Mouse (Mus musculus): ENCODE measurements at regions not wholly inside any gene's neighbourhood (a gene's known extent, or its start where the extent isn't known, plus 50 kb on each side); places are given as distances from the start of the nearest gene placed in this dataset.

DNA sequence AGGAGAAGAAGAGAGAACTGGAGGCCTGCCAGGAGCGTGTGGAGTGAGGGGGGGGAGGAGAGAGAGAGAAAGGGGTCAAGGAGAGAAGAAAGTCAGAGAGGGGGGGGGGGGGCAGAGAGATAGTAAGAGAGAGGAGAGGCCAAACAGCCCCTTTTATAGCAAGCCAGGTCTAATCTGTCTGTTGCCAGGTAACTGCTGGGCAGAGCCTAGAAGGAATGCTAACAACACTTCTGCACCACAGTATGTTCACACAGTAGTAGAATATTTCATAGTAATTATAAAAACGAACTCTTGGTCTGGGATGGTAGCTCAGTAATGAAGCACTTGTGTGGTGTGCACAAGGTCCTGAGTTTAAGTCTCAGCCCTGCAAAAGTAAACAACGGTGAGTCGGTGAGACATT, 248.4 kb upstream of the Cdh5 start:
- TF ChIP-seq POLR2AphosphoS5 (IDR thresholded peaks at IDR 0.05; ENCODE audit: insufficient replicate concordance, low read depth, low read length) (no peak), CTCF (IDR thresholded peaks at IDR 0.05; ENCODE audit: low read depth, low read length) (no peak), GATA1 (IDR thresholded peaks at IDR 0.05; ENCODE audit: borderline replicate concordance, low read length) (no peak), TAL1 (conservative IDR thresholded peaks at IDR 0.05; ENCODE audit: low read depth, low read length) (no peak), GATA2 (IDR thresholded peaks at IDR 0.05; ENCODE audit: borderline replicate concordance, low read depth, low read length) (no peak)
- Histone ChIP-seq H3K36me3 (replicated peaks) (no peaks in the 10 kb centered on the region), H3K9me3 (replicated peaks) (peaks cover 41% of the 10 kb centered on the region), H3K27me3 (ENCODE audit: insufficient read depth, low read length) (no peaks in the 10 kb centered on the region), H3K4me1 (ENCODE audit: insufficient read depth, low read depth, low read length) (no peaks in the 10 kb centered on the region), H3K4me3 (ENCODE audit: low read depth, low read length) (no peak overlapping the region)
- DNase-seq (ENCODE audit: low spot score) (no peak), ATAC-seq (ENCODE audit: extremely low read depth, insufficient number of reproducible peaks, low FRiP score, poor library complexity, severe bottlenecking) (no peak)

DNA sequence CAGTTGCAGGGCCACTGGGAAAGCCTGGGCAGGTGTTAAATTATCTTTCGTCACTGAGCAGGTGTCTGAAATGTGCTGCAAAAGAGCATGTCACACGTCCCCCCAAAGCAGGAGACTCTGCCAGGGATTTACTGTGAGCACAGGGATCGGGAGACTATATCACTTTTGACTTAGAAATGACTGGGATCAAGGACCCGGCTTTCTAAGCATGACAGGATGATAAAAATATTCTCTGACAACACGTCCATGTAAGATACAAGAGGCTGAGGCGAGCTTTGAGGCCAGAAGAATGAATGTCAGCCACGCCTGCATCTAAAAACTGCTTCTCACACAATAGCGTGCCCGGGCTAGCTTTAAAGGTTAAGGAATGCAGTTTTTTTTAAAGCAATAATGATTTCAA, 246.1 kb upstream of the Cdh5 start:
- DNase-seq (ENCODE audit: low spot score) (no peak), ATAC-seq (ENCODE audit: extremely low read depth, insufficient number of reproducible peaks, low FRiP score, poor library complexity, severe bottlenecking) (no peak)
- Histone ChIP-seq H3K27me3 (ENCODE audit: insufficient read depth, low read length) (no peaks in the 10 kb centered on the region), H3K4me3 (ENCODE audit: low read depth, low read length) (no peak overlapping the region), H3K4me1 (ENCODE audit: insufficient read depth, low read depth, low read length) (no peaks in the 10 kb centered on the region), H3K36me3 (replicated peaks) (no peaks in the 10 kb centered on the region), H3K9me3 (replicated peaks) (peaks cover 40% of the 10 kb centered on the region)
- TF ChIP-seq CTCF (IDR thresholded peaks at IDR 0.05; ENCODE audit: low read depth, low read length): no peak

DNA sequence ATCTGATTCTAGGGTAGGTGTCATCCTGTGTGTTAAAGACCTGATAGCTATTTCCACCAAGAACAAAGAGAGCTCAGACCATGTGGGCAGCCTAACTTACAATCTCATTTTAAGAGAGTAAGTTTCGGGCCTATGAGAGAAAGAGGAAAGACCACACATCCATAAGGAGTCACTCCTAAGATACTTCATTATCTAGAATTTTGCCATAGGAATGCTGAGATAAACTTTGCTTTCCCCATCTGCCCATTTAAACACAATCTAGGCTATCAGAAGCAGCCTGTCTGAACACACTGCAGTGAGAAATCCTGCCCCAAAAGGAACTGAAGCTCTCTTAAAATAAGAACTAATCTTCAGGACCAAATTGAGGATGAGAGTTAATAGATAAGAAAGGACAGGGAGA, 242.3 kb upstream of the Cdh5 start:
- Histone ChIP-seq H3K9me3 (replicated peaks) (peaks cover 43% of the 10 kb centered on the region), H3K4me3 (ENCODE audit: low read depth, low read length) (no peak overlapping the region), H3K36me3 (replicated peaks) (no peaks in the 10 kb centered on the region), H3K4me1 (ENCODE audit: insufficient read depth, low read depth, low read length) (no peaks in the 10 kb centered on the region), H3K27me3 (ENCODE audit: insufficient read depth, low read length) (no peaks in the 10 kb centered on the region)
- DNase-seq (ENCODE audit: low spot score): no peak
- TF ChIP-seq CTCF (IDR thresholded peaks at IDR 0.05; ENCODE audit: low read depth, low read length): no peak
- TF ChIP-seq TAL1 (conservative IDR thresholded peaks at IDR 0.05; ENCODE audit: low read depth, low read length): no peak
- no peak for TF ChIP-seq GATA1 (IDR thresholded peaks at IDR 0.05; ENCODE audit: borderline replicate concordance, low read length)
- no peak for TF ChIP-seq GATA2 (IDR thresholded peaks at IDR 0.05; ENCODE audit: borderline replicate concordance, low read depth, low read length)
- TF ChIP-seq POLR2AphosphoS5 (IDR thresholded peaks at IDR 0.05; ENCODE audit: insufficient replicate concordance, low read depth, low read length): no peak
- no peak for ATAC-seq (ENCODE audit: extremely low read depth, insufficient number of reproducible peaks, low FRiP score, poor library complexity, severe bottlenecking)

DNA sequence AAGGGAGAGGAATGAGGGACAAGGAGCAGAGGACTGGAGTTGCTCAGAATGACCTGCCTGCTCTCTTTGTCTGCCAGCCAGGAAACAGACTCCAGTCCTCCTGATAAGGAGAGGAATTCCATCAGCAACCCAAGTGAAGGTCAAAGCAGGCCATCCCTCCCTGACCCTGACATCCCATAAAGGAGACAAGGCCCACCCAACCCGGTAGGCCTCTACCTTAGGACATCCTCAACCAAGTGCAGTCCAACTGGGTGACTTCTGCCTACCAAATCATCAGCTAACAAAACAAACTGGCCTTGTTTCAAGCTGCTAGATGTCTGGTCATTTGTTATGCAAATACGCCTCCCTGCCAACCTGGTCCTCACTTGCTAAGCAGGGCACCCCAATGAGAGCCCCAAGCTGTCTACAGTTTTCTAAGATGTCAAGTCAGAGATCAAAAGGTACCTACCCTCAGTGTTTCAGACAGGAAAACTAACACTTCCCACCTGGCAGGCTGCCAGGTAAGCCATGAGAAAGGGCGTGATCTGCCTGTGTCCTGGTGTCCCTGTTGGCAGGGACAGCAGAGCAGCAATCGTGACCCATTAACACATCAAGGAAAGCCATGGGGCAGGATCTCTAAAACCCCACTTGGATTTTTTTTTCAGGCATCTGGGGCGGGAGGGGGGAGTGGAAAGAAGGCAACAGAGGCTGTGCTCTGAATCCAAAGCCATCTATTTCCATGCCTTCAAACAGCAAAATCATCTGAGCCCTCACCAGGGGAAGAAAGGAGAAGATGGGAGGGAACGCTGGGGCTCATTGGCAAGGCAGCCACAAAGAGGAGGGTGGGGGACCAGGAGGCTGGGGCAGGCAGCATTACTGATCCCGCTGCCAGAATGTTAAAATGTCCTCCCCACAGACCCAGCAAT, 227.6 kb upstream of the Cdh5 start:
- no peaks in the 10 kb centered on the region for H3K36me3 ChIP-seq (replicated peaks)
- no peak overlapping the region for H3K4me3 ChIP-seq (ENCODE audit: low read depth, low read length)
- H3K4me1 ChIP-seq (ENCODE audit: insufficient read depth, low read depth, low read length): no peaks in the 10 kb centered on the region
- DNase-seq (ENCODE audit: low spot score) (no peak), ATAC-seq (ENCODE audit: extremely low read depth, insufficient number of reproducible peaks, low FRiP score, poor library complexity, severe bottlenecking) (no peak)
- H3K9me3 ChIP-seq (replicated peaks): peaks cover 56% of the 10 kb centered on the region
- H3K27me3 ChIP-seq (ENCODE audit: insufficient read depth, low read length): no peaks in the 10 kb centered on the region
- TF ChIP-seq TAL1 (conservative IDR thresholded peaks at IDR 0.05; ENCODE audit: low read depth, low read length) (no peak), CTCF (IDR thresholded peaks at IDR 0.05; ENCODE audit: low read depth, low read length) (no peak), POLR2AphosphoS5 (IDR thresholded peaks at IDR 0.05; ENCODE audit: insufficient replicate concordance, low read depth, low read length) (no peak), GATA1 (IDR thresholded peaks at IDR 0.05; ENCODE audit: borderline replicate concordance, low read length) (no peak), GATA2 (IDR thresholded peaks at IDR 0.05; ENCODE audit: borderline replicate concordance, low read depth, low read length) (no peak)

DNA sequence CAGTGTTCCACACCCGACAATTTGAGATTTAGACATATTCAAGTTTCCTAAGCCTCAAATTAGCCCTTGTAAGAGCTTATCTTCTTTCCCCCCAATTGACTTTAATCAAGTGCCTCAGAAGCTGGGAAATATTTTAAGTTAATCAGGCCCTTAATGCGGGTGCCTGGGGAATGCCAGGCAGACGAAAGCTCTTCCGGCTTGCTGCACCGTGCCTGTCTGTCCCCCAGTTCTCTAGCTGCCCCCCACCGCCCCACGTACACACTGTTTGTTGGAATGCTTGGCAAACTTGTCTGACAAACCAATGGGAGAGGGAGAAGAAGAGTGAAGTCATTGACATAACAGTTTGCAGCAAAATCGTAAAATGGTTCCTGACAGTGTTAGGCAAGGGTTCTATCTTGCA, 226.9 kb upstream of the Cdh5 start:
- Histone ChIP-seq H3K27me3 (ENCODE audit: insufficient read depth, low read length) (no peaks in the 10 kb centered on the region), H3K36me3 (replicated peaks) (no peaks in the 10 kb centered on the region), H3K4me3 (ENCODE audit: low read depth, low read length) (no peak overlapping the region), H3K9me3 (replicated peaks) (peaks cover 59% of the 10 kb centered on the region), H3K4me1 (ENCODE audit: insufficient read depth, low read depth, low read length) (no peaks in the 10 kb centered on the region)
- DNase-seq (ENCODE audit: low spot score) (no peak), ATAC-seq (ENCODE audit: extremely low read depth, insufficient number of reproducible peaks, low FRiP score, poor library complexity, severe bottlenecking) (no peak)
- no peak for TF ChIP-seq GATA1 (IDR thresholded peaks at IDR 0.05; ENCODE audit: borderline replicate concordance, low read length)

DNA sequence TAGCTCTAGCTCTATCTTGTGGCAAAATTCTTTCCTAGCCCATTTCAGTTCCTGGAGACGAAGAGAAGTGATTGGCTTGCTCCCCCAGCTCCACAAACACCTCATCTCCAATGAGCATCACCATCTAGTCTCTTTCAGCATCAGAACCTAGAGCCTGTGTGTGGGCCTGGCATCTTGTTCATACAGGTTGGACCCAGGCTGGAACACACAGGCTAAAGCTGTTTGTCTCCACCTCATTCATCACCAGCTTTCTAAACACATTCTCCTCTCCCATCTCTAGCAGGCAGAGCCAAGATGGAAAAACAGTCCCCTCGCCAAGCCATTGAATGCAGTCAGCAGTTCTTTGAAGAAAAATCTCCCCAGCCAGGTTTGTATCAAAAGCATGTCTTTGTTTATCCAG, 221.9 kb upstream of the Cdh5 start:
- H3K9me3 ChIP-seq (replicated peaks): peaks cover 67% of the 10 kb centered on the region
- no peaks in the 10 kb centered on the region for H3K4me1 ChIP-seq (ENCODE audit: insufficient read depth, low read depth, low read length)
- H3K36me3 ChIP-seq (replicated peaks): no peaks in the 10 kb centered on the region
- no peaks in the 10 kb centered on the region for H3K27me3 ChIP-seq (ENCODE audit: insufficient read depth, low read length)
- no peak for TF ChIP-seq TAL1 (conservative IDR thresholded peaks at IDR 0.05; ENCODE audit: low read depth, low read length)
- TF ChIP-seq GATA2 (IDR thresholded peaks at IDR 0.05; ENCODE audit: borderline replicate concordance, low read depth, low read length): no peak
- TF ChIP-seq POLR2AphosphoS5 (IDR thresholded peaks at IDR 0.05; ENCODE audit: insufficient replicate concordance, low read depth, low read length): no peak
- TF ChIP-seq CTCF (IDR thresholded peaks at IDR 0.05; ENCODE audit: low read depth, low read length): no peak
- no peak for TF ChIP-seq GATA1 (IDR thresholded peaks at IDR 0.05; ENCODE audit: borderline replicate concordance, low read length)
- DNase-seq (ENCODE audit: low spot score) (no peak), ATAC-seq (ENCODE audit: extremely low read depth, insufficient number of reproducible peaks, low FRiP score, poor library complexity, severe bottlenecking) (no peak)
- no peak overlapping the region for H3K4me3 ChIP-seq (ENCODE audit: low read depth, low read length)

All from G1E (cell line).